Mouse (Mus musculus) heart, postnatal 4 days (tissue): Measurements from ENCODE around the gene Scn10a. TPM values are rescaled to one million over a fixed set of nuclear protein-coding genes. Genes with fewer than 3 reads are reported as not detected.
A peak's percentile ranks its signal among the peaks of the same experiment; 100 is the strongest.

Experiments
- DNase-seq: peaks from one replicate; pipeline ENCODE4 v3.0.0; 2021
- total RNA-seq, 2 experiments: library from RNA; stranded (reverse); gene quantifications; 2 replicates each; pipeline ENCODE4 v1.2.3; 2021

The Scn10a gene
- total RNA-seq: 1 to 10 TPM; 1.7 to 1.8 TPM

DNA sequence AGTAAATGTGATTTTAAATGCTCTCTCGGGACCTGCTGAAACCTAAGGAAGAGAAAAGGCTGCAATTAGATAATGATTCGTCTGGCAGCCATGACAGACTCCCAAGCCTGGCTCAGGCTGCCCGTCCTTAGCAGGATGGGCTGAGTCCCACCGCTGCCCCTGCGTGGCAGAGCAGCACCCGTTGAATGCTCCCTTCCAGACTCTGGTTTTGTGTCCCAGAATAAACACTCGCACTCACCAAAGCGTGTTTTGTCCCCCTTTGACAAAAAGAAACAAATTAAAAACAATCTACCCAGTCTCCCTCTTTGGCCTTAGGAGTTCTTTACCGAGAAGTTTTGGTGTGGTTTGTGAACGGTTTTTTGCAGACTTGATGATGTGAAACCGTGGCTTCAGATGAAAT is at the start of gene Scn10a:
Gene Scn10a, minus strand, starts transcription at position 101 of the 400 bp plus-strand sequence.
- no peak for DNase-seq

DNA sequence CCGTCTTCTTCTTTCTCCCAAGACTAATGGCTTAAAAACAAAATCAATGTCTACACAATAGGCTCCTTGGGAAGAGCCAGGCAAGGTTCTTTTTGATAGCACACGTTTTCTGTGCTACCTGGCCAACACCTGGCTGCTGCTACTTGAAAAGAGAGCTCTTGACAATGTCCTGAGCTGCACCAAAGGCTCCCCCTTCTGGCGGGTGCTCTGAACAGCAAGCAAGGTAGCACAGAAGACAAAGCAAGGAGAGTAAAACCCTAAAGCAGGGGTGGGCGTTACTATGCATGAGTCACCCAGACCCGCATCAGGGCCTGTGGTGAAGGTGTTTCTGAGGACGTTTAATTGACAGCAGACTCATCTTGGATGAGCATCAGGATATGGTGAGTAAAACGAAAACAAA is 49.5 kb upstream of the Scn10a start:
- DNase-seq: peak; percentile 43

DNA sequence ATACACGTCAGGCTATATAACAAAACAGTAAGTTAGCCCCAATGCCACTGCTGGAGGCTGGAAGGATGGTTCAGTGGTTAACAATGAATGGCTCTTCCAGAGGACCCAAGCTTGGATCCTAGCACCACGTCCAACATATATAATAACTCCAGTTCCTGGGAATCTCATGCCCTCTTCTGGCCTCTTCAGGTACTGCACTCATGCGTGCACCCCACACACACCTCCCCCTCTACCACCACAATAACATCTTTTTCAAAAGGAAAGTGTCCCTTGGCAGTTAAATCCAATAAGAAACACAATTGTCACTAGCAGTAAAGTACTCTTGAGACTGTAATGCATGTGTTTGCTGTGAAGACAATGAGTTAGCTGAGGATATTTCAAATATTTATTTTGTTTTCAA is 41.1 kb upstream of the Scn10a start:
- DNase-seq: no peak

GRCm38 (mm10) chr9:119759457-119759856 is 40.3 kb upstream of the Scn10a start:
- DNase-seq: no peak

GRCm38 (mm10) chr9:119751507-119751906 is 32.4 kb upstream of the Scn10a start:
- peak; percentile 41 for DNase-seq

DNA sequence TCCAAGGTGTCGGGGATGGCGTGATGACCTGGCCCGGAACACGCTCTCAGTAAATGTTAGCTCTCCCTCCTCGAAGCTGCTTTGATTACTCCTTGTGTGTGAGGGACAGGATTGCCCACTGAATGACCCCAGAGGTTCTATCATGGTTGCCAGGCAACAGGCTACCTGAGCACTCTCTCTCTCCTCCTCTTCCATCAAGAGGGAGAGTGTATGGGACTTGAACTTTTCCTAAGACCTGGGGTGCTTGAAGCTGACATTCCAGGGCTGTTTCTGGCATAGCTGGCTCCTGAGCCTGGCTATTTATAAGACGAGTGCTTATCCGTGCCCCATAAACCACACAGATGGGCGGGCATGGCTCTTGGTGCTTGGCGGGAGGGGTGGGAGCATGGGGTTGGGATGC is 30.0 kb upstream of the Scn10a start:
- DNase-seq: no peak

- DNase-seq: no peak
These were observed 24.8 kb upstream of the Scn10a start for GRCm38 (mm10) chr9:119743900-119744299.

- no peak for DNase-seq
These were observed 24.2 kb upstream of the Scn10a start for GRCm38 (mm10) chr9:119743312-119743711.

DNA sequence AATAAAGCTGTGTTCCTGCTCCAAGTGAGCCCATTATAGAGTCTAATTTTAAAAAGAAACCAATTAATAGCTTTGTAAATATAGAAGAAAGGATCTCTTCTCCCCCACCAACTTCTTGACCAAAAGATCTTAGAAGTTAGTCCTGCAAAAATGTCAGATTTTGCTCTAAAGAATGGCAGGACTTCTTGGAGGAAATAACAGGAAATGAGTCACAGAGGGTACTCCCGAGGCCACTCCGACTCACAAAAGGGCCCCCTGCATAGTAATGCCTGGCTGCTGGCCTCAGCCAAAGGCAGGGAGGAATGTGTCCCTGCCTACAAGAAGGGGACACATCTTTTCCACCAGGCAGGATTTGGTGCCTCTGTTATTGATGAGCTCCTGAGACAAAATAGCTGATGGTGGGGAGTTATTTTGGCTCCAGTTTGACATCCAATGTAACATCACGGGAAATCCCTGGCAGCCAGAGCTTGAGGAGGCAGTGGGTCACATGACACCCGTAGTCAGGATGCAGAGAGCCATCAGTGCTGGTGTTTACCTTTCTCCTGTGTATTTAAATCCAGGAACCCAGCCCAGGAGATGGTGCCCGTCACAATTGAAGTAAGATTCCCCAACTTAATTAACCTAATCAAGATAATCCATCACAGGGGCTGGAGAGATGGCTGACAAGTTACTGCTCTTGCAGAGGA is 22.1 kb upstream of the Scn10a start:
- DNase-seq: no peak

GRCm38 (mm10) chr9:119728412-119729097 is 9.4 kb upstream of the Scn10a start:
- no peak for DNase-seq

DNA sequence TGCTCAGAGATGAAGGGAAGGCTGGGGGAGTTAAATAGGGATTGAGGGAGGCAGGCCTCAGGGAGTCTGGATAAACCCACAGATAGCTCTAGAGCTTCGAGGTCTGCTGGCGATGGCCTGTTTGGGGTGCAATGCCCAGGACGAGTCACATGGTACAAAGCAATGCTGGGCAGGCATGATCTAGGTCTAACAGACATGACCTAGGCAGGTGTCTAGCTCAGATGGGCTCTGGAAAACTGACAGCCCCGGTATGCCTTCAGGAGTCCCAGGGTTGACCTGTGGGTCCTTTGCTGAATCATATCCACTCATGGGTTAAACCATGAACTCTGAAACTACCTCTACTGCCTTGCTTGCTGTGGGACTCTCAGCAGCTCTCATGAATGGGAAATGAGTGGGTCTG is 7.9 kb upstream of the Scn10a start:
- DNase-seq: no peak

- DNase-seq: no peak
These were observed 6.3 kb upstream of the Scn10a start for GRCm38 (mm10) chr9:119725293-119725862.

GRCm38 (mm10) chr9:119706700-119707099 is 12.4 kb downstream of the Scn10a start:
- peak; percentile 87 for DNase-seq

DNA sequence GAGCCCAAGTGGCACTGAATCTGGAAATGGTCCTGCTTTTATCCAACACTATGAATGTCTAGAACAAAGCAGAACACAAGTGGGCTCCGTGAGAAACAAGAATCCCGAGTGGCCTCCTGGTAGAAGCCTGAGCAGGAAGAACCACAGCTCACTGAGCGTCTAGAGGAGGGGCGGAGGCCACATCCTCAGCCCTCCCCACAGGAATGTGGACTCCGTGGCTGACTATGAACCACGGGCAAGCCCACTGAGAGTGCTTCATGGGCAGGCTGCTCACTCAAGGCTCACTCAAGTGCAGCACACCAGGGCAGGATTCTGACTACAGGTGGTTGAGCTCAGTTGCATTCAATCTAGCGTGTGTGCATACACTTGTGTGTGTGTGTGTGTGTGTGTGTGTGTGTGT is 27.6 kb downstream of the Scn10a start:
- no peak for DNase-seq

DNA sequence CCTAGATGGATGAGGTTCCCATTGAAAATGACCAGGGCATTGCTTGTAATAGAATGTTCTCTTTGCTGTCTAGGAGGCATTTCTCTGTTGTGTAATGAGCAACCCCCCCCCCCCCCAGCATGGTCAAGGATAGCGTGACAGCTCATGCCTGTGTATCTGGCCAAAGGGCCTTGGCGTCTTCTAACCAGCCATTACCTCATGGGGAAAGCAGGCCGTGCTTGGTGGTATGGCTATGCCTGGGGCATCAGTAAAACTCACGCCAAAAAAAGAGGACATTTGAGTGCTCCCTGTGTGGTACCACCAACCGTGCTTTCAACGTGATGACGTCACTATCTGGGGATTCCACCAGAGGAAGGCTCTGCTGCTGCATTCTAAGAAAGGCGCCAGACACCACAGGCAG is 28.1 kb downstream of the Scn10a start:
- no peak for DNase-seq

DNA sequence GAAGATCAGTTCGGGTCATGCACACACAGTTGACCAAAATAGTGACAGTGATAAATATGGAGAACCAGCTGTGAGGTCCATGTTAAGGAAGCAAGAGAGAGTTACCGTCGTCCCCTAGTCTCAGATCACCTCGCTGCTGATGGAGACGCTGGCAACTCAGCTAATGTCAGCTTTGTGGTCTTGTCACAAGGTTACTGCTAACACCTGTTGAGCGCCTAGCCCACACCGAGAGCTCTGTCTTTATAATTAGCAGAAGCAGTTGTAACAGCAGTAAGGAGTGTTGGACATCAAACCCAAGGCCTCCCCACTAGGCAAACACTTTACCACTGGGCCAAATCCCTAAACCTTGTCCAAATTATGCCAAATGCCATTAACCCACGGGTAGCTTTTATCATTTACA is 31.2 kb downstream of the Scn10a start:
- no peak for DNase-seq

DNA sequence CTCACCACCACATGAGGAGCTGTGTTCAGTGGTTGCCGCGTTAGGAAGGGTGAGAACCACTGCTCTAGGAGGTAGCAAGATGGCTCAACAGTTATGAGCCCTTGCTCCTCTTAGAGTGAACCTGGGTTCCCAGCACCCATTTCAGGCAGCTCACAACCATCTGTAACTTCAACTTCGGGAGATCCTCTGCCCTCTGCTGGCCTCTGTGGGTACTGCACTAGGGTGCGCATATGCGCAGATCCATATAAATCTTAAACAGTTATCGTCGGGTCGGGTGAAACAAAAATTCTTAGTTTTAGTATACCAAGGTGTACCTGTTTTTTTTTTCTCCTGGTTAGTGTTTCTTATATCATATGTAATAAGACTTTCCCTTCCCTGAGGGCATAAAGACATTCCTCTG is 32.9 kb downstream of the Scn10a start:
- DNase-seq: no peak

- DNase-seq: no peak
These were observed 38.2 kb downstream of the Scn10a start for GRCm38 (mm10) chr9:119680896-119681295.

DNA sequence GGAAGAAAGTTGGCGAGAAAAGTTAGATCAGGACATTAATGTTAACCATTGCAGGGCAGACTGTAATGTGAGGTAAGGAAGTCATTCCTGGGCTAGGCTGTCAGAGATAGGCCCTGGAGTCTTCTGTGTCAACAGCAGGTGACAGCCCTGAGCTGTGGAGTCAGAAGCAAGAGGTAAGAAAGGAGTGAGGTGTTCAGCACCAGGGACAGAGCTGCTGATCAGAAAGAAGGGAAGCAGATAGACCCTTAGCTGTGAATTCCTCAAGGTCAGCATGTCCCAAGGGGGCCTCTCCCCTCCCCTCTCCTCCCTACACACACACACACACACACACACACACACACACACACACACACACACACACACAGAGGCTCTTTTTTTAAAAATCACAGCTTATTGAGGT is 55.0 kb downstream of the Scn10a start:
- peak; percentile 28 for DNase-seq

DNA sequence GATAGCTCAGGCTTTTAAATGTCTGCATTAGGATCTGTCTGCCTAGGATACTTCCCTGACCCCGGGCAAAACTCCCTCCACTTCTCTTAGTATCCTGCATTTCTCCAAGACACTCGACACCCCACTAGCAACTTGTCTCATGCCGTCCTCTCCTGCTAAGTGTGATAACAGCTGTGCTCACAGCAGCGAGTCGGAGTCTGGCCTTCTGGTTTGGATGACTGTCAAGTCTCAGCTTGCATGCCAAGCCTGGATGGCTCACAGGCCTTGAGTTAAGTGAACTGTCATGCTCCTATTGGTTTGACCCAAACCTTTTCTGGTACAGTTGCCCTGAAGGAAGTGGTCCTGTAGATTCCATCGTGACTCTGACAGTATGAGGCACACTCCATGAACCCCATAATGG is 63.0 kb downstream of the Scn10a start:
- peak; percentile 47 for DNase-seq

DNA sequence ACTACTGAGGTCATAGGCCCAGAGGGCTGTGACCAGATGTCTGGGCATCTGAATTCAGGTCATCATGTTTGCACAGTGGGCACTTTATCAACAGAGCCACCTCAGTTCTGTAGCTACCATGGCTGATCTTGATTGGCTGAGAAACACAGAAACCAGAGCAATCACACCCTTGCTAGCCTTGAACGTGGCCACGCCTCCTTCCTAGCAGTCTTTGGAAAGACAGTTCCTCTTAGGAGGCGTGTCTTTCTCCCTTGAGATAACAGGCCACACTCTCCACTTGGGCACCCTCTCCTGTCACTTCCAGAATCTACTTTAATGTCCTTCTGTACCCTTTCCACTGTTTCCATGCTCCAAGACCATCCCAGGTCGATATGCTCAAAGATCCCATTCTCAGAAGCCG is 65.4 kb downstream of the Scn10a start:
- DNase-seq: no peak

DNA sequence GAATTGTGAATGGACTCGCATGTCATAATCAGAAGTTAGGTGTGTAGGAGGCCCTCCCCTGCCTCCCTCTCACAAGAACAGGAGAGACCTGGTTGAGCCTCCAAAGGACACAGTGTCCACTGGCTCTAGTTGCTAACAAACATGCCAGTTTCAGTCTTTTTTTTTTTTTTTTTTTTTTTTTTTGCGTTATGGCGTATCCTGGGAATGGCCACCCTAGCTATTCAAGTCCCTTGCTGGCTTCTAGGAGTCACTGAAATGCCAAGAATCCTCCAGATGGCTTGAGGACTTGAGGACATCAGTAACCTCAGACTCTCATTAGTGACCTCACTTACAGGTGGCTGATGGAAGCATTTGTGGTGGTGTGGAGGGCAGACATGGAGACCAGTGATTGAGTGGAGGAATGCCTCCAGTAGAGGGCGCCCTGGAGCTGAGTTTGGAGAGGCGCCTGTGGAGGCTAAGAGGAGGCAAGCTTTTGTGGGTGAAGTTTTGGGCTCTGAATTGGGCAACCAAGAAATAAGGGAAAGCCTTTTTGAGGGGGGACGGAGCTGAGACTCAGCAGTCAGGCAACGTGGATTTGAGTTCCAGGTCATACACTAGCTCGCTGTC is 72.1 kb downstream of the Scn10a start:
- DNase-seq: peak; percentile 76

DNA sequence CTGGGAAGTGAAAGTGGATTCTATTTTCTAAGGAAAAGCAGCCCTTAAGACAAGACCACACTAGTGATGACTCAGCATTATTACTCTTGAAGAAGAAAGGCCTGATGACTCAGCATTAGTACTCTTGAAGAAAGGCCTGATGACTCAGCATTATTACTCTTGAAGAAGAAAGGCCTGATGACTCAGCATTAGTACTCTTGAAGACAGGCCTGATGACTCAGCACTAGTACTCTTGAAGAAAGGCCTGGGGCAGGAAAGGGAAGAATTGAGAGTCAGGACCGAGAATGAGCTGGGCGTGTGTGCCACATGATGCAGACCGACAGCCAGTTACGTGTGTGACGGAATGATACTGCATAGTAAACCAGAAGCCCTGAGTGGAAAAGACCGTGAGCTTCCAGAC is 77.1 kb downstream of the Scn10a start:
- DNase-seq: no peak
